Mouse (Mus musculus) gastrocnemius, postnatal 25 days (tissue): ENCODE results near the gene Tmem35b. TPM values are rescaled to one million over a fixed set of nuclear protein-coding genes. Genes with fewer than 3 reads are reported as not detected.

ENCODE experiments used
- DNase-seq: peaks from one replicate; pipeline ENCODE4 v3.0.0; 2022
- total RNA-seq, 2 experiments: library from RNA; stranded (reverse); gene quantifications; 1 replicate in 1 of 2; 2 replicates in 1 of 2; pipeline ENCODE4 v1.2.3; 2021

The Tmem35b gene
- total RNA-seq, 2 experiments from 2014 or later = 0.74 to 1.3 TPM

GRCm38 (mm10) chr4:127168211-127168913 lies 44.9 kb downstream of the Tmem35b start:
- no peak for DNase-seq

GRCm38 (mm10) chr4:127168914-127169345 lies 45.4 kb downstream of the Tmem35b start, which contains the start of gene Dlgap3:
Dlgap3 (plus strand) TSS chr4:127169204.
- peak; percentile 16 for DNase-seq

DNA sequence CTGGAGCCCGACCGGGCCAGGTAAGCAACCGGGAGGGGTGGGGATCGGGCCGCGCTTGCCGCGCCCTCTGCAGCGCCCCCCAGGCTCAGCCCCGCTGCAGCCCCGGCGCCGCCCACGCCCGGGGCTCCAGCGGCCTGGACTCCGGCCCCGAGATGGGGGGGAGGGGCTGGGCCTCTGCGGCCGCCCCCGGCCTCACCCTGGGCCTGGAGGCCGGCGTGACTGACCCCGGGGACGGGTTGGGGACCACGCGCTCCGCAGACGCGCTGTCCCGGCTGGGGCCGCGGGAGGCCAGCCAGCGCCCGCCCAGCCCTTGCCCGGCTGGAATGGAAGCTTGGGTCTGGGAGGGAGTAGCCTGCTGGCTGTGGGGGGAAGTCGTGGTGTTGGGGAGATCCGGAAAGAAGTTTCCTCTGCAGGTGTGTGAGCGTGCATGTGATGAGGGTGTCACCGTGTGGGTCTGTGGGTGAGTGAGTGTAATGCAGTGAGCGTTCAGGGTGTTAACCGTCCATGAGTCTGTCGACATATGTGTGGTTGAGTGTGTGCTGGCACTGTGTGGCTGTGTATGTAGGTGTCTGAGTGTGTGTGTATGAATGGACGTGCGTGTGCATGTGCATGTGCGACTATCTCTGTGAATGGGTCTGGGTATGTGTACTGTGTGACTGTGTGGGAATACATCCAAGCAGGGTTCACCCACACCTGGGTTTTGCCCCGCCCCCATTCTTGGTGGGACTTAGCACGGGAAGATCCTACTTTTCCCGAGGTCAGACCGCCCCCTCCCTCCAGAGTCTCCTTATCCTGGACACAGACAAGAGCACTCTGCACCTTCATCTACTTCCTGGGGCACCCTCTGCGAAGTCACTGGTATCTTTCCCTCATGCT lies 46.1 kb downstream of the Tmem35b start:
- no peak for DNase-seq

DNA sequence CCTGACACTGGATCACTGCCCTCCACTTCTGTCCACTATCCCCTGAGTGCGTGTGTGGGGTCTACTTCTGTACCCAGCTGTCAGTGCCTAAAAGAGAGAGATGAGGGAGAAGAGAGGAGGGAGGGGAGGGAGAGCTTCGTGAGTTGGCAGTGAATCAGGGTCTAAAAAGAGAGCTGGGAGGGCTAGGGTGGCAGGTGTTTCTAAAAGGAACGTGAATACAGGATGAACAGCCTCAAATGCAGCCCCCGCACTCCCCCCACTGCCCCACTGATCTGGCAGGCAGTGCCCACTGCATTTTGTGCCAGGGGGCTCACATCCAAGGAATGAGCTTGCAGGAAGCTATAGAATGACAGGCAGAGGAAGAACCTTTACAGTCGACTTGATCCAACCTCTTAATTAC lies 47.4 kb downstream of the Tmem35b start:
- no peak for DNase-seq

DNA sequence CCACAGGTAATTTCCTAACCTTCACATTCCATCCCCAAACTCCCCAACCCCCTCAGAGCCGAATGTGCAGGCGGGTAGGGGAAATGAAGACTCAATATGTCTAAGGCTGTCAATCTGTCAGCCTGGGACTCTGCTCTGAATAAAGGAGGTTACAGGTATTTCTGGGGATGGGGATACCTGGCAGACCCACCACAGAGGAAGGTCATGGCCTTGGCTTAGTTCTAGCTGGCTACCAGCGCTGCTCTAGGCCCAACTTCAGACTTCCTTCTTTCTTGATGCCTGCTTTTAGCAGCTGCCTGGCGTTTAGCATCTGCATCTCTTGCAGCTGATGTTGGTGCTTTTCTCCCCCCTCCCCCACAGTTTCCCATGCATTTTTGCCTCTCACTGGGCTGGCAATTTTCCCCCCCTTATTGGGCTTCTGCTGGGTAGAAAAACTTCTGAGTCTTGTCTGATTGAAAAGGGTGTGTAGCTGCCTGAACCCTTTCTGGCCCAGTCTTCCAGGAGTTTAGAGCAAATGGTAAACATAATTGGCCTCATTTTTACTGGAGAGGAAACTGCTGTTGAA lies 47.9 kb downstream of the Tmem35b start:
- no peak for DNase-seq

- DNase-seq = no peak
These were observed 48.6 kb downstream of the Tmem35b start for GRCm38 (mm10) chr4:127172119-127172518.

DNA sequence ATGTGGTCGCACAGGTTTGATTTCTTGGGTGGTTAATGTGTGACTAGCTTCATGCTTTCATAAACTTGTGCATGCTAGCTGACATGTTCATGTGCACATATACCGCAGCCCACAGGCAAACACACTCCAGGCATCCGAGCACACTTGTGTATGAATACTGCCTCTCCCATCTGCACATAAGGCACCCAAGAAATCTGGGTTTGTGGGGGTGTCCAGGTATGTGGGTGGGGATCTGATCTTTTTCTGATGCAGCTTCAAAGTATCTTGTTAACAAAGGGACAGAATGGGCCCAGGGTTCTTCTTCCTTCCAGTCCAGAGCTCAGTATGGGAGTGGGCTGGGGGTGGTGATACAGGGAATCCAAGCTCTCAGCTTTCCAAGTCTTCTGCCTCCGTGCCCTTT lies 49.1 kb downstream of the Tmem35b start:
- DNase-seq = no peak

- DNase-seq = peak; percentile 26
These were observed 50.0 kb downstream of the Tmem35b start for GRCm38 (mm10) chr4:127173461-127173860.

DNA sequence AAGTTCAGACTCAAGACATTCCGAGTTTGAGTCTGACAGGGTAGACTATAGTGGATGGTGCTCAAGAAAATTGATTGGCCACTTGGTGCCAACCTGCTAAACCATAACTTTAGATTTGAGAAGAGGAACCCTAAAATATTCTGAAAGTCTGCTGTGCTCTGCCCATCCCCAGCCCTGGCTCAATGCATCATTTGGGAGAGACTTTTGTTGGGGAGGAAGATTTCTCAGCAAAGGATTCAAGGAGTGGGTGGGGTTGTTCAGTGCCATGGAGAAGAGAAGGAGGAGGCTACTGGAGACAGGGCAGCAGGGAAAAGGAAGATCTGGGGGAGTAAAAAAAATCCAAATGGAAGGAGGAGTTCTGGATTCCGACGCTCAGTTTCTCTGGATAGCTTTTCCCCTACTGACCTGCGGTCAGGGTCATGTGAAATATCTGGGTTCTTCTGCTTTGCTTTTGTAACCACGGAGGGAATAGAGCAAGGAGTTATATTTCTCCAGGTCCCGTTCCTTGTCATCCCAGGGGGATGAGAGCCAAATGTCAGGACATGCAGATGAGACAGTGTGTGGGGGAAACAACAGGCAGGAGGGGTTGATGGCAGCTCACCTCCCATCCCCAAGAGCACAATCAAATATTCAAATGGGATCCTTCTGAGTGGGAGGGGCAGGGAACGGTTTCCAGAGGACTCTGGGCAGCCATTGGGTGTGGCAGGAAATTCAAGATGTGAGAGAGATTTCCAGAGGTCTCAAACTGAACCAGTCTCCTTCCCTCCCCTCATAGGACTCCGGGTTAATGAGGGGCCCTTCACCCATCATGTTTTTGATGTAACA lies 50.8 kb downstream of the Tmem35b start:
- no peak for DNase-seq

DNA sequence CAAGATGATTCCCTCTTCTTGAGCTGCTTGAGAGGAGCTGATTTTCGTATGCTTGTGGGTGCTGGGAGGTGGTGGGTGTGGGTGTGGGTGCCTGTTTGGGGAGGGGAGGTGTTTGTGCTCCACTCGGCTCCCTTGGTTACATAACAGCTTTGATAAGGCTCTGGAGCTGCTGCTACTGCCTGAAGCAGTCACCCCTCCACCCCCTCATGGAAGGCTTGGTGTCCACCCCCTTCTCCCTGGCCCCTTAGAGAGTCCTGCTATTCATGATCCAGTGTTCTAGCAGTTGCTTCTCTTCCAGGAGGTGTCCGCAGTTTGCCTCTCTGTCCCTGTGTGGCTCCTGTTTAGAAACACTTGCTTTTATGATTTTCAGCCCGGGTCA lies 51.4 kb downstream of the Tmem35b start:
- DNase-seq = no peak

- DNase-seq = no peak
These were observed 54.5 kb downstream of the Tmem35b start for GRCm38 (mm10) chr4:127177961-127178360.

- DNase-seq = no peak
These were observed 55.2 kb downstream of the Tmem35b start for GRCm38 (mm10) chr4:127178671-127179070.

Other genes starting within 250 kb of the Tmem35b start
- 10 to 100 TPM; 10.5 to 12.9 TPM for gene Zmym4, start 155.6 kb upstream of the Tmem35b start, total RNA-seq
- 10 to 100 TPM; 53.1 to 65.7 TPM for gene Sfpq, start 102.4 kb upstream of the Tmem35b start, total RNA-seq
- gene Zmym1, start 62.5 kb upstream of the Tmem35b start, total RNA-seq = 1 to 10 TPM; 5.2 to 6.1 TPM
- 1 to 10 TPM; 4.2 to 6.2 TPM for gene Zmym6, start 46.3 kb upstream of the Tmem35b start, total RNA-seq
- gene Dlgap3, start 45.5 kb downstream of the Tmem35b start, total RNA-seq = under 1 TPM in 1 of 2 experiments, not detected in 1; 0.08 TPM
- 10 to 100 TPM; 32.7 to 33.4 TPM for gene Smim12, start 120.1 kb downstream of the Tmem35b start, total RNA-seq
- 1 to 10 TPM; 4.1 to 6.7 TPM for gene Gja4, start 190.3 kb downstream of the Tmem35b start, total RNA-seq
- not detected for gene Gjb3, start 207.2 kb downstream of the Tmem35b start, total RNA-seq
- not detected for gene Gjb4, start 230.4 kb downstream of the Tmem35b start, total RNA-seq
- gene Gjb5, start 234.5 kb downstream of the Tmem35b start, total RNA-seq = under 1 TPM in 1 of 2 experiments, not detected in 1; 0.16 TPM